Comparison of ENCODE assay signal across 22 mouse cellular contexts in the genomic region with DNA sequence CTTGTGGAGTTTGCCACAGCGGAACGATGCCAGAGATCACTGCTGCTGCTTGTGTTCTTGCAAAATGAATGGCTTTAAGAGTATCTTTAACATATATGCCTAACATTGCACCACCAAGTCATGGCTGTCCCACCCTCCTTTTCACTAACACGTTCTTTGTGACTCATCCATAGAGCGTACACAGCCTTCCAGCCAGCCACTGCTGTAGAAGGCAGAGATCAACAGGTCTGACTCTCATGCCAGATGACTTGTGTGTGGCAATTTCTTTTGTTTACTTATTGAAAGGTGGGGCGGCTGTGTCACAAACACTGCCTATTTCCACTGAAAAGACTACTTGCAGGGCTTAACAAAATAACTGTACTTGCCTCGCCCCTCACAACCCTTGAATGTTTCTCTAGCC.
"Had no signal": no experiment of that assay in that cellular context is flagged by ENCODE, and none has a peak within 500 bp of the region (broad histone marks: within the 10 kb centered on the region; RNA-seq: fewer than 3 reads in every experiment).

No protein-coding gene starts in this region.

- H3K36me3 ChIP-seq: intestine, embryonic 15.5 days; kidney, embryonic 15.5 days; limb, embryonic 12.5 days; limb, embryonic 15.5 days; lung, embryonic 15.5 days; midbrain, embryonic 12.5 days had no signal

- H3K9ac ChIP-seq: intestine, embryonic 15.5 days; kidney, embryonic 15.5 days; limb, embryonic 12.5 days; limb, embryonic 15.5 days; liver, embryonic 14.5 days; lung, embryonic 15.5 days; midbrain, embryonic 12.5 days had no signal

- H3K27me3 ChIP-seq: intestine, embryonic 15.5 days; lung, embryonic 15.5 days; midbrain, embryonic 12.5 days had no signal

- H3K9me3 ChIP-seq: intestine, embryonic 15.5 days; kidney, embryonic 15.5 days; limb, embryonic 12.5 days; limb, embryonic 15.5 days; lung, embryonic 15.5 days; midbrain, embryonic 12.5 days had no signal

- H3K27ac ChIP-seq: intestine, embryonic 15.5 days; kidney, embryonic 15.5 days; left cerebral cortex, adult 2 months; limb, embryonic 12.5 days; limb, embryonic 15.5 days; liver, embryonic 14.5 days; lung, embryonic 15.5 days; midbrain, embryonic 12.5 days had no signal

- H3K4me2 ChIP-seq: intestine, embryonic 15.5 days; kidney, embryonic 15.5 days; limb, embryonic 12.5 days; limb, embryonic 15.5 days; lung, embryonic 15.5 days; midbrain, embryonic 12.5 days had no signal

- DNase-seq: kidney, adult 11 months; kidney, adult 8-10 months; kidney, postnatal 10 days; kidney, postnatal 36 days; layer of hippocampus, postnatal 36 days; lung, postnatal 4 days; right cerebral cortex, adult 18-20 months; right cerebral cortex, postnatal 14 days; right cerebral cortex, postnatal 4 days; thymus, adult 2 months; thymus, postnatal 14 days; thymus, postnatal 4 days had no signal

- H3K4me3 ChIP-seq: intestine, embryonic 15.5 days; kidney, embryonic 15.5 days; left cerebral cortex, adult 2 months; limb, embryonic 12.5 days; limb, embryonic 15.5 days; lung, embryonic 15.5 days; midbrain, embryonic 12.5 days; myocyte had no signal

- ATAC-seq: intestine, embryonic 15.5 days; midbrain, embryonic 16.5 days had no signal

- H3K4me1 ChIP-seq: intestine, embryonic 15.5 days; lung, embryonic 15.5 days had no signal
